Mouse (Mus musculus) skeletal muscle tissue, postnatal 0 days (tissue): ENCODE results near the gene Kcnk16. TPM values are rescaled to one million over a fixed set of nuclear protein-coding genes. Genes with fewer than 3 reads are reported as not detected.

Experiments
- polyA plus RNA-seq: library from polyadenylated mRNA; unstranded; fragments of >200 nt; fragmentation: Nextera tagmentation; extraction: Ambion mirVana; gene quantifications from 2 replicates; pipeline ENCODE4 v1.2.1, GENCODE M21; 2015

Gene Kcnk16
- polyA plus RNA-seq, result not detected in 2 replicates

DNA sequence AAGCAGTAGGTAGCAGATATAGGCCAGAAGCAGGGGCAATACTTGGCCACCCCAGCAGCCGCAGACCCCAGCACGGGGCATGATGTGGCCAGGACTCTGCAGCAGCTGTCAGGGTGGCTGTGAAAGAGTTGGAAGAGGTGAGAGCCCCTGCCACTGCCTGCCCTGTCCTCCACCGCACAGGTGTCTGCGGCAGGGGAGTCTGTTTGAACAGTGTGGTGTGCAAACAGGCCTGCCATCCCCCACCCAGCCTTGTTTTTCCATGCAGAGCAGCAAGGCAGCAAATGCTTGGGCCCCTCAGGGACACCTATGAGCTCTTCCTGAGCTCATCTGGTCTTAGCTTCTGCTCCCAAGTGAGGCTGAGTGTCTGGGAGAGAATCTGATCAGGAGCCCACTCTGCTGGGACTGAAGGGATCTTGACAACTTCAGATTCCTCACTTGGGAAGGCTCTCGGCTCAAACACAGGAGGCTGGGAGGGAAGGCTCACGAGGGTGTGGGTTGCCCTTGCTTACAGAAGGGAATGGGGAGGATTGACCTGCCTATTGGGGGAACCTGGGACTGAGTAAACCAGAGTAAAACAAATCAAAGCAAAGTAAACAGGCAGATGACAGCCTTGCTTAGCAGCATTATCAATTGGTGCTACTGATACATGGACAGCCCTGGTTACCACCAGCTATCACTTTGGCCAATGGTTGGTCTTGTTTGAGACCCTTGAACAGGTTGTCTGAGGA is at the start of gene Kcnk16:
Gene Kcnk16, minus strand, starts transcription at position 118 of the 728 bp plus-strand sequence.

DNA sequence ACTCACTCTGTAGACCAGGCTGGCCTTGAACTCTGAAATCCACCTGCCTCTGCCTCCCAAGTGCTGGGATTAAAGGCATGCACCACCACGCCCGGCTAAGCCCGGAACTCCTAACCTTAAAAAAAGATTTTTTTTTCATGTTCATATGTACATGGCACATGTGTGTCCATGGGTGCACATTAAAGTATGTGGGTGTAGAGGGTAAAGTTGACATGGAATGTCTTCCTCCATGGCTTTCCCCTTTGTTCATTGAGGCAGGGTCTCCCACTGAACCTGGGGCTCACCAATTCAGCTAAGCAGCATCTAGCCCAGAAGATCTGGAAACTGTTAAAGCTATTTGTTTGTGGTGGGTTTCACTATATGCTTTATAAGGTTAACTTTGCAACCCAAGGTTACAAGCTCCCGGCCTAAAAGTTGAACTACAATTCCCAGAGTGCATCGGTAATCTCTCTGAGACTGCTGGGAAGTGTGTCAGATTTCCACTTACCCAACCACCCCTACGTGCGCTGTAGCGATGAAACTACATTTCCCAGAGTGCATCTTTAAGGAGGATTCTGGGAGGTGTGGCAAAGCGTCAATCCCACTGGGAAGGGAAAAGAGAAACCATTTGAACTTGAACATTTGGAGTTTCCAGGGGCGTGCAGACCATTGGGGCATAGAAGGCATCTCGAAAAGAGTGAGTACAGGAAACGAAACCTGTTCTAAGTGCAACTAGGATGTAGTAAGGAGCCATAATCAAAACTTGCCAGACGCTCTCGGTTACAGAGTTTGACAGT is 25.3 kb upstream of the Kcnk16 start, which contains the start of gene Nudt13:
Gene Nudt13, plus strand, starts transcription at position 581 of the 776 bp plus-strand sequence.

Other genes with a start within 250 kb of the Kcnk16 start
- 6.8 and 8.5 TPM in 2 replicates for gene Saysd1, start 130.7 kb downstream of the Kcnk16 start, polyA plus RNA-seq
- 1.0 and 1.5 TPM in 2 replicates for gene Kcnk5, start 87.4 kb downstream of the Kcnk16 start, polyA plus RNA-seq
- gene Nudt13, start 25.5 kb upstream of the Kcnk16 start, polyA plus RNA-seq, result 11.3 and 13.5 TPM in 2 replicates
- 23.9 and 26.2 TPM in 2 replicates for gene Ecd, start 78.9 kb upstream of the Kcnk16 start, polyA plus RNA-seq
- gene Fam149b, start 79.0 kb upstream of the Kcnk16 start, polyA plus RNA-seq, result 14.8 and 16.4 TPM in 2 replicates
- gene Dnajc9, start 119.7 kb upstream of the Kcnk16 start, polyA plus RNA-seq, result 35.8 and 42.1 TPM in 2 replicates
- 77.4 and 86.8 TPM in 2 replicates for gene Mrps16, start 124.4 kb upstream of the Kcnk16 start, polyA plus RNA-seq
- 0.12 and 0.23 TPM in 2 replicates for gene Cfap70, start 183.0 kb upstream of the Kcnk16 start, polyA plus RNA-seq
- gene Anxa7, start 210.9 kb upstream of the Kcnk16 start, polyA plus RNA-seq, result 26.2 and 30.5 TPM in 2 replicates
- gene Mss51, start 227.7 kb upstream of the Kcnk16 start, polyA plus RNA-seq, result 0.84 and 0.94 TPM in 2 replicates